Mouse (Mus musculus) spleen, adult 2 months (tissue): Measurements from ENCODE around the gene Rbfox1.

ENCODE experiments used
- CTCF ChIP-seq: fragments of 200-500 bp; IDR thresholded peaks from 2 replicates; pipeline ENCODE4 v1.5.1; 2011; ENCODE audit warnings: mild to moderate bottlenecking, inconsistent platforms; ENCODE audit not compliant: insufficient read depth, insufficient read length, insufficient replicate concordance; ENCODE audit errors: extremely low read depth
- POLR2A ChIP-seq: fragments of 200-500 bp; IDR thresholded peaks from 2 replicates; pipeline ENCODE4 v1.6.1; 2011; ENCODE audit warnings: low read depth, low read length, inconsistent platforms

GRCm38 (mm10) chr16:6006996-6007395, 121.8 kb downstream of the Rbfox1 start:
- TF ChIP-seq CTCF, result no peak
- no peak for TF ChIP-seq POLR2A
